Mouse (Mus musculus) hindbrain, embryonic 14.5 days (tissue): ENCODE data around the gene Jazf1. TPM values are rescaled to one million over a fixed set of nuclear protein-coding genes. Genes with fewer than 3 reads are reported as not detected.

ENCODE experiments used
- ATAC-seq: fragments of 200-750 bp; cut with Nextera tagmentation; 2 replicates; pipeline ENCODE4 v1.8.0; 2017; ENCODE audit warnings: moderate number of reproducible peaks, mild to moderate bottlenecking, moderate TSS enrichment, moderate library complexity; ENCODE audit not compliant: low FRiP score
- DNase-seq: peaks from one replicate; pipeline ENCODE4 v3.0.0-alpha.2; 2015; ENCODE audit warnings: low spot score
- H3K27ac ChIP-seq: fragments of 300-500 bp; sonication (generic); 2 replicates; pipeline ENCODE4 v1.5.1; 2014; ENCODE audit warnings: mild to moderate bottlenecking, moderate library complexity
- H3K27me3 ChIP-seq: fragments of 300-500 bp; sonication (generic); 2 replicates; pipeline ENCODE4 v1.6.1; 2014; ENCODE audit warnings: mild to moderate bottlenecking, low read length, mixed read lengths; ENCODE audit not compliant: control insufficient read depth, insufficient read depth
- H3K36me3 ChIP-seq: fragments of 300-500 bp; sonication (generic); replicated peaks from 2 replicates; pipeline ENCODE4 v1.6.1; 2014; ENCODE audit not compliant: control insufficient read depth, insufficient read depth
- H3K4me1 ChIP-seq: fragments of 300-500 bp; sonication (generic); replicated peaks from 2 replicates; pipeline ENCODE4 v1.6.1; 2014; ENCODE audit warnings: antibody characterized with exemption, low read length, mixed read lengths; ENCODE audit not compliant: control insufficient read depth, insufficient read depth
- H3K4me2 ChIP-seq: fragments of 300-500 bp; sonication (generic); replicated peaks from 2 replicates; pipeline ENCODE4 v1.6.1; 2014; ENCODE audit warnings: mild to moderate bottlenecking, moderate library complexity
- H3K4me3 ChIP-seq: fragments of 300-500 bp; sonication (generic); replicated peaks from 2 replicates; pipeline ENCODE4 v1.5.1; 2014; ENCODE audit warnings: mild to moderate bottlenecking, low read length
- H3K9ac ChIP-seq: fragments of 300-500 bp; sonication (generic); 2 replicates; pipeline ENCODE4 v1.6.1; 2014
- H3K9me3 ChIP-seq: fragments of 300-500 bp; sonication (generic); 2 replicates; pipeline ENCODE4 v1.6.1; 2016; ENCODE audit warnings: low read length; ENCODE audit not compliant: control insufficient read depth
- WGBS: fragments of 180-500 bp; shearing (Covaris S2); extraction: QIAGEN DNeasy Blood & Tissue Kit; methylation state at CpG from one replicate; pipeline ENCODE4 v1.1.7; 2014; 5-methylcytosine and 5-hydroxymethylcytosine counted together
- polyA plus RNA-seq: library from polyadenylated mRNA; unstranded; fragments of >200 nt; fragmentation: Nextera tagmentation; extraction: Ambion mirVana; gene quantifications from 2 replicates; pipeline ENCODE4 v1.2.1, GENCODE M21; 2014

Jazf1 gene
- polyA plus RNA-seq, 1 experiment from 2014 or later, result 56.2 TPM

DNA sequence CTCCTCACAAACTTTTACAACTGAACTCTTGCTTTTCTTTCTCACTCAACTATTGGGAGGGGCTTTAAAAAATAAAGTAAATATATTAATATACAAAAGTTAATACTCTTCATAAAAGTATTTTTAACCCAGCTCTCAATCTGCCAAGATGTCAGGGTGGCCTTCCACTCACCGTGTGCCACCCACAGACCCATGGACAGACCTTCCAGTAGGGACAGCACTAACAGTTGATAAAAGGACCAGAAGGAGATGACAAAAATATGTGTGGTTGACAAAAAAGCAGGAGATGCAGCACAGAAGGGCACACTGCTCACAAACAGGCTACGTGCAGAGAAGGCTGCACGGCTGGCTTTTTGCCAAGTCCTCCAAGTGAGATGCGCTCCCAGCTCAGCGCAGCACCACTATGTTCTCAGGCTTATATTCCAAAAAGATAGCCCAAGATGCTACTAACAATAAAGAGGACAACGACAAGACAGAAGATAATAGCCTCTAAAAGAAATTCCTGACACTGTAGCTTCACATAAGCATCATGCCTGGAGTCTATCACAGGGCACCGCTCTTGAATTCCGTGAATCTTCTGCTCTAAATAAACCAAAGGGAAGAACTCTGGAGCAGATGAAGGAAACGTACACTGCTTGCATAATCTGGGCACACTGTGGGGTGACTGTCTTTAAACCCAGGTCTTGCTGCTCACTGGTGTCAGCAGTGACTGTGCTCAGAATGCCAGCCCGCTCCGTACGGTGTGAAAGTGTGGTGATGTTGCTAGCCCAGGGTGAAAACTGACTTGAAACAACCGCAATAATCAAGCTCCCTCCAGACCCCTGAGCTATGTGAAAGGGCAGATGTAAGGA lies 104.4 kb downstream of the Jazf1 start:
- Histone ChIP-seq H3K4me2 (no peak overlapping the region), H3K4me3 (no peak overlapping the region), H3K4me1 (0 out of 2 replicates have a peak, but pooled peaks cover 11% of the 10 kb centered on the region), H3K9ac (no peak overlapping the region), H3K36me3 (no peaks in the 10 kb centered on the region), H3K9me3 (no peaks in the 10 kb centered on the region), H3K27ac (no peak overlapping the region), H3K27me3 (no peaks in the 10 kb centered on the region)
- WGBS, result 62% methylated on average over 13 of the region's 13 CpGs
- no peak for ATAC-seq
- DNase-seq, result peak; percentile 64

DNA sequence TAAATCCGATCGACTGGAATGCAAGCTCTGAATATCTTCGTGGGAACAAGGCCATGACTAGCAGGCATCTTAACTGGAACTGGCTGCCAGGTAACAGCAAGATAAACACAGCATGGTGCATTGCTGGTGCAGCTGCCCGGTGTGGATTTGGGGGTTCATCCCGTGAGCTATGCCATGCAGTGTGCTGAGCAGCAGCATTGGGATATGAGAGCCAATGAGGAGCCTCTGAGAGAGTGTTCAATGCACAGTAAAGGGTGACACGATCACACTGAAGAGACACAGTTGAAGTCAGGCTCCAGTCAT lies 105.0 kb downstream of the Jazf1 start:
- H3K9me3 ChIP-seq, result no peaks in the 10 kb centered on the region
- H3K4me3 ChIP-seq, result no peak overlapping the region
- H3K9ac ChIP-seq, result no peak overlapping the region
- ATAC-seq (no peak), DNase-seq (no peak)
- H3K27me3 ChIP-seq, result no peaks in the 10 kb centered on the region
- WGBS, result 58% methylated on average over 6 of the region's 6 CpGs
- H3K27ac ChIP-seq, result no peak overlapping the region
- no peaks in the 10 kb centered on the region for H3K36me3 ChIP-seq
- no peak overlapping the region for H3K4me2 ChIP-seq
- H3K4me1 ChIP-seq, result 0 out of 2 replicates have a peak, but pooled peaks cover 11% of the 10 kb centered on the region

GRCm38 (mm10) chr6:52962600-52963429 lies 105.6 kb downstream of the Jazf1 start:
- no peak overlapping the region for H3K9ac ChIP-seq
- H3K4me3 ChIP-seq, result no peak overlapping the region
- no peak for DNase-seq
- 0 out of 2 replicates have a peak, but pooled peaks cover 11% of the 10 kb centered on the region for H3K4me1 ChIP-seq
- 64% methylated on average over 4 of the region's 4 CpGs for WGBS
- no peak overlapping the region for H3K4me2 ChIP-seq
- no peak overlapping the region for H3K27ac ChIP-seq
- no peaks in the 10 kb centered on the region for H3K9me3 ChIP-seq
- ATAC-seq, result no peak
- no peaks in the 10 kb centered on the region for H3K27me3 ChIP-seq
- no peaks in the 10 kb centered on the region for H3K36me3 ChIP-seq

GRCm38 (mm10) chr6:52961660-52962490 lies 106.6 kb downstream of the Jazf1 start:
- Histone ChIP-seq H3K27me3 (no peaks in the 10 kb centered on the region), H3K27ac (no peak overlapping the region), H3K4me1 (0 out of 2 replicates have a peak, but pooled peaks cover 11% of the 10 kb centered on the region), H3K9ac (no peak overlapping the region), H3K4me3 (no peak overlapping the region), H3K9me3 (no peaks in the 10 kb centered on the region), H3K36me3 (no peaks in the 10 kb centered on the region), H3K4me2 (no peak overlapping the region)
- DNase-seq (no peak), ATAC-seq (no peak)
- WGBS, result 76% methylated on average over 6 of the region's 6 CpGs

- Histone ChIP-seq H3K27ac (no peak overlapping the region), H3K36me3 (no peaks in the 10 kb centered on the region), H3K4me3 (no peak overlapping the region), H3K27me3 (no peaks in the 10 kb centered on the region), H3K9me3 (no peaks in the 10 kb centered on the region), H3K9ac (no peak overlapping the region), H3K4me2 (no peak overlapping the region), H3K4me1 (peaks cover 1% of the 10 kb centered on the region)
- DNase-seq, result peak; percentile 70
- ATAC-seq, result no peak
- WGBS, result 4% methylated on average over 4 of the region's 4 CpGs
Measured at GRCm38 (mm10) chr6:52957730-52958129, 110.7 kb downstream of the Jazf1 start.

DNA sequence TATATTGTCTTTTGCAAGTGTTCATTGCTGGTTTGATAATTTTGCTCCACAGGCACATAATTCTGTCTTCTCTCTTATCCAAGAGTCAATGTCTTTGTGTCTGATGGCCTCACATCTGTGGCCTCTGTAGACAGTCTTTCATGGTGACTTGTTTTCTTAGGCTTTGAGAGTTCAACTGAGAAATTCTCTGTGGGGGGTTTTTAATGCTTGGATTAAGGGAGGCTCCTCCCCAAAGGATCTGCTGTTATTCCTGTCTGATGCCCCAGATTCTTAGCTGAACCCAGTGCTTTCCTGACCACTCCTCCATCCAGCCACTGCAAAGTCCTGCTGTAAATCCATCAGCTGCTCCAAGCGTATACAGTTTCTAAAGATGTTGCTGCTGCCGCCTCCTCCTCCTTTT lies 112.3 kb downstream of the Jazf1 start:
- H3K27ac ChIP-seq, result no peak overlapping the region

GRCm38 (mm10) chr6:52955304-52955703 lies 113.1 kb downstream of the Jazf1 start:
- H3K36me3 ChIP-seq, result no peaks in the 10 kb centered on the region
- WGBS, result 81% methylated on average over 2 of the region's 2 CpGs
- DNase-seq, result no peak
- no peak overlapping the region for H3K4me3 ChIP-seq
- H3K4me2 ChIP-seq, result no peak overlapping the region
- H3K9me3 ChIP-seq, result no peaks in the 10 kb centered on the region
- H3K27ac ChIP-seq, result no peak overlapping the region
- H3K9ac ChIP-seq, result no peak overlapping the region
- H3K27me3 ChIP-seq, result no peaks in the 10 kb centered on the region
- no peak for ATAC-seq
- peaks cover 4% of the 10 kb centered on the region for H3K4me1 ChIP-seq

More for the DNA sequence above, 112.3 kb downstream of the Jazf1 start:
- no peaks in the 10 kb centered on the region for H3K27me3 ChIP-seq
- 93% methylated on average over 2 of the region's 2 CpGs for WGBS
- no peak overlapping the region for H3K4me2 ChIP-seq
- no peak overlapping the region for H3K4me3 ChIP-seq
- no peak for ATAC-seq
- no peak overlapping the region for H3K9ac ChIP-seq
- H3K36me3 ChIP-seq, result no peaks in the 10 kb centered on the region
- no peak for DNase-seq
- H3K4me1 ChIP-seq, result peaks cover 4% of the 10 kb centered on the region
- H3K9me3 ChIP-seq, result no peaks in the 10 kb centered on the region

GRCm38 (mm10) chr6:52954861-52955260 lies 113.6 kb downstream of the Jazf1 start:
- Histone ChIP-seq H3K27me3 (no peaks in the 10 kb centered on the region), H3K4me1 (peaks cover 4% of the 10 kb centered on the region), H3K4me3 (no peak overlapping the region), H3K36me3 (no peaks in the 10 kb centered on the region), H3K27ac (no peak overlapping the region), H3K9me3 (no peaks in the 10 kb centered on the region), H3K9ac (no peak overlapping the region), H3K4me2 (no peak overlapping the region)
- DNase-seq (no peak), ATAC-seq (no peak)
- 96% methylated on average over 3 of the region's 3 CpGs for WGBS

DNA sequence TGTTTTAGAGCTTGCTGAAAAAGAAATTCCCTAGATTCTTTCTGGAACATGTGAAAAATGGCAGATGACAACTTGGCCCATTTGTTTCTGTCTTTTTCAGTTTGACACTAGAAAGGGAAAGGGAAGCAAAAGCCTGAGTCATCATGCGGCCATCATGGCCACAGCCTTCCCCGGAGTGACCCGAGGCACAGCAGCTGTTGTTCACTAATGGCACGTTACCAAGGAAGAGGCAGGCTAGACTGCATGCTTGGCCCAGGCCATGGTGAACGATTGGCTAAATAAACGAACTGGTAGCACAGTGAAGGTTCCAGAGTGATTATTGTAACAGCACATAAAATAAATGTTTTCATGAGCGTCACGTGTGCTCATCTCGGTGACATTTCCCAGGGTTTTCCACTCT lies 114.0 kb downstream of the Jazf1 start:
- no peak for DNase-seq
- no peak overlapping the region for H3K9ac ChIP-seq
- 67% methylated on average over 9 of the region's 9 CpGs for WGBS
- no peaks in the 10 kb centered on the region for H3K36me3 ChIP-seq
- peaks cover 4% of the 10 kb centered on the region for H3K4me1 ChIP-seq
- H3K27ac ChIP-seq, result no peak overlapping the region
- H3K9me3 ChIP-seq, result no peaks in the 10 kb centered on the region
- H3K27me3 ChIP-seq, result no peaks in the 10 kb centered on the region
- no peak for ATAC-seq
- H3K4me2 ChIP-seq, result no peak overlapping the region
- H3K4me3 ChIP-seq, result no peak overlapping the region
